Mouse (Mus musculus): Measurements from ENCODE around the gene Cenpb.

The Cenpb gene

GRCm38 (mm10) chr2:131196606-131197316 is 16.9 kb upstream of the Cenpb start:
- no peak for DNase-seq (ENCODE audit: low spot score)

GRCm38 (mm10) chr2:131191005-131191390 is 11.1 kb upstream of the Cenpb start:
- DNase-seq (ENCODE audit: low spot score) = no peak

- DNase-seq (ENCODE audit: low spot score) = peak; percentile 79
These were observed 10.6 kb upstream of the Cenpb start for GRCm38 (mm10) chr2:131190344-131191004.

- DNase-seq (ENCODE audit: low spot score) = peak; percentile 26
These were observed 9.8 kb upstream of the Cenpb start for GRCm38 (mm10) chr2:131189521-131190309.

GRCm38 (mm10) chr2:131188311-131188710 is 8.4 kb upstream of the Cenpb start:
- no peak for DNase-seq (ENCODE audit: low spot score)

- no peak for DNase-seq (ENCODE audit: low spot score)
These were observed 7.7 kb upstream of the Cenpb start for GRCm38 (mm10) chr2:131187602-131187922.

- DNase-seq (ENCODE audit: low spot score) = peak; percentile 85
These were observed 7.1 kb upstream of the Cenpb start, which contains the start of the genes Cdc25b and Spef1 for GRCm38 (mm10) chr2:131186771-131187601. Gene Cdc25b (plus strand): TSS chr2:131186949. Gene Spef1 (minus strand): TSS chr2:131187282.

- no peak for DNase-seq (ENCODE audit: low spot score)
These were observed 6.5 kb upstream of the Cenpb start for GRCm38 (mm10) chr2:131186343-131186742.

GRCm38 (mm10) chr2:131179246-131179886 is 501 bp downstream of the Cenpb start:
- DNase-seq (ENCODE audit: low spot score) = peak; percentile 74

- DNase-seq (ENCODE audit: low spot score) = peak; percentile 26
These were observed 1.0 kb downstream of the Cenpb start for GRCm38 (mm10) chr2:131178828-131179245.

GRCm38 (mm10) chr2:131177932-131178331 is 1.9 kb downstream of the Cenpb start:
- no peak for DNase-seq (ENCODE audit: low spot score)

- no peak for DNase-seq (ENCODE audit: low spot score)
These were observed 3.4 kb downstream of the Cenpb start for GRCm38 (mm10) chr2:131176491-131176890.

GRCm38 (mm10) chr2:131175945-131176309 is 3.9 kb downstream of the Cenpb start:
- no peak for DNase-seq (ENCODE audit: low spot score)

GRCm38 (mm10) chr2:131175286-131175944 is 4.5 kb downstream of the Cenpb start:
- peak; percentile 10 for DNase-seq (ENCODE audit: low spot score)

- DNase-seq (ENCODE audit: low spot score) = peak; percentile 87
These were observed 5.2 kb downstream of the Cenpb start for GRCm38 (mm10) chr2:131174700-131175099.

- DNase-seq (ENCODE audit: low spot score) = no peak
These were observed 7.5 kb downstream of the Cenpb start for GRCm38 (mm10) chr2:131172322-131172721.

- no peak for DNase-seq (ENCODE audit: low spot score)
These were observed 8.3 kb downstream of the Cenpb start for GRCm38 (mm10) chr2:131171401-131172104.

- DNase-seq (ENCODE audit: low spot score) = no peak
These were observed 8.9 kb downstream of the Cenpb start for GRCm38 (mm10) chr2:131170936-131171335.

- no peak for DNase-seq (ENCODE audit: low spot score)
These were observed 11.0 kb downstream of the Cenpb start for GRCm38 (mm10) chr2:131168914-131169313.

GRCm38 (mm10) chr2:131167984-131168383 is 11.9 kb downstream of the Cenpb start:
- DNase-seq (ENCODE audit: low spot score) = no peak

All from retina, embryonic 14.5 days (tissue).